Mouse (Mus musculus) liver, embryonic 14.5 days (tissue): Measurements from ENCODE around the gene Pygo2. TPM values are rescaled to one million over a fixed set of nuclear protein-coding genes. Genes with fewer than 3 reads are reported as not detected.

Source experiments
- ATAC-seq: fragments of 200-750 bp; cut with Nextera tagmentation; 2 replicates; pipeline ENCODE4 v1.8.0; 2017; ENCODE audit warnings: moderate number of reproducible peaks, mild to moderate bottlenecking, moderate library complexity; ENCODE audit not compliant: insufficient read depth
- DNase-seq, 3 experiments: peaks; one replicate each; pipeline ENCODE4 v3.0.0-alpha.2; 2012 to 2013; ENCODE audit warnings: low read depth in 3 of 3, low spot score in 3 of 3
- H3K27ac ChIP-seq: fragments of 300-500 bp; sonication (generic); 2 replicates; pipeline ENCODE4 v1.5.1; 2014; ENCODE audit warnings: moderate library complexity, mild to moderate bottlenecking, control low read depth, inconsistent platforms
- H3K27me3 ChIP-seq: fragments of 300-500 bp; sonication (generic); 2 replicates; pipeline ENCODE4 v1.6.1; 2014; ENCODE audit warnings: mild to moderate bottlenecking, low read length, moderate library complexity; ENCODE audit not compliant: control insufficient read depth, insufficient read depth
- H3K36me3 ChIP-seq: fragments of 300-500 bp; sonication (generic); replicated peaks from 2 replicates; pipeline ENCODE4 v1.6.1; 2014; ENCODE audit warnings: low read depth; ENCODE audit not compliant: control insufficient read depth, insufficient read depth
- H3K4me1 ChIP-seq, 2 experiments: fragments of 200-500 bp in 1 of 2; fragments of 300-500 bp in 1 of 2; sonication (generic) in 1 of 2; replicated peaks; 2 replicates each; pipeline ENCODE4 v1.6.1; 2012 to 2014; ENCODE audit warnings: antibody characterized with exemption in 1 of 2, inconsistent platforms in 1 of 2, low read length in 1 of 2; ENCODE audit not compliant: control insufficient read depth in 2 of 2, insufficient read depth in 2 of 2
- H3K4me2 ChIP-seq: fragments of 300-500 bp; sonication (generic); 2 replicates; pipeline ENCODE4 v1.6.1; 2014; ENCODE audit warnings: low read depth, mild to moderate bottlenecking, control low read depth, moderate library complexity
- H3K4me3 ChIP-seq, 2 experiments: fragments of 200-500 bp in 1 of 2; fragments of 300-500 bp in 1 of 2; sonication (generic) in 1 of 2; 2 replicates each; pipeline ENCODE4 v1.5.1; 2012 to 2014; ENCODE audit warnings: low read depth in 2 of 2, low read length in 2 of 2, mild to moderate bottlenecking in 2 of 2, control low read depth in 1 of 2, inconsistent platforms in 1 of 2, moderate library complexity in 1 of 2; ENCODE audit not compliant: insufficient read depth in 1 of 2
- H3K9ac ChIP-seq: fragments of 300-500 bp; sonication (generic); replicated peaks from 2 replicates; pipeline ENCODE4 v1.6.1; 2014; ENCODE audit warnings: mild to moderate bottlenecking, control low read depth, moderate library complexity
- H3K9me3 ChIP-seq: fragments of 300-500 bp; sonication (generic); 2 replicates; pipeline ENCODE4 v1.6.1; 2016; ENCODE audit warnings: low read length, mixed read lengths; ENCODE audit not compliant: control insufficient read depth
- CTCF ChIP-seq: IDR thresholded peaks from 2 replicates; pipeline ENCODE4 v1.5.1; 2016; ENCODE audit warnings: antibody characterized with exemption, low read depth, control low read depth
- EP300 ChIP-seq: IDR thresholded peaks from 2 replicates; pipeline ENCODE4 v1.6.1; 2016; ENCODE audit warnings: antibody characterized with exemption, low read depth
- WGBS: fragments of 180-500 bp; shearing (Covaris S2); extraction: QIAGEN DNeasy Blood & Tissue Kit; methylation state at CpG from one replicate; pipeline ENCODE4 v1.1.7; 2014; ENCODE audit not compliant: insufficient replicate concordance; 5-methylcytosine and 5-hydroxymethylcytosine counted together
- polyA plus RNA-seq, 2 experiments: library from polyadenylated mRNA; depleted of rRNA in 1 of 2; stranded (reverse) in 1 of 2; unstranded in 1 of 2; fragments of >200 nt; fragmentation: Nextera tagmentation in 1 of 2; extraction: Ambion mirVana in 1 of 2; gene quantifications; 2 replicates each; pipeline versions ENCODE4 v1.2.1 to v1.2.3; 2012 to 2014

Gene Pygo2
- polyA plus RNA-seq, 2 experiments: 8.4 to 15.2 TPM

- Histone ChIP-seq H3K4me3 (peak overlapping the region; percentile 84 to 97), H3K27me3 (no peaks in the 10 kb centered on the region), H3K27ac (peak overlapping the region; percentile 63), H3K36me3 (peaks cover 28% of the 10 kb centered on the region), H3K9me3 (no peaks in the 10 kb centered on the region), H3K9ac (peak overlapping the region; percentile 68), H3K4me2 (peak overlapping the region; percentile 71), H3K4me1 (peaks cover 28 to 35% of the 10 kb centered on the region in 2 experiments)
- ATAC-seq (no peak), DNase-seq (no peak)
- 20% methylated on average over 2 of the region's 2 CpGs for WGBS
- TF ChIP-seq EP300 (no peak), CTCF (no peak)
These were observed 12.9 kb upstream of the Pygo2 start for GRCm38 (mm10) chr3:89417131-89417530.

- peak; percentile 32 for ATAC-seq
- H3K27ac ChIP-seq: peak overlapping the region; percentile 63
- peak overlapping the region; percentile 84 to 97 for H3K4me3 ChIP-seq
- TF ChIP-seq EP300 (no peak), CTCF (no peak)
- no peak for DNase-seq
- no peaks in the 10 kb centered on the region for H3K27me3 ChIP-seq
- no peaks in the 10 kb centered on the region for H3K9me3 ChIP-seq
- peak overlapping the region; percentile 68 for H3K9ac ChIP-seq
- under 1% methylated on average over 20 of the region's 20 CpGs for WGBS
- peaks cover 29 to 39% of the 10 kb centered on the region in 2 experiments for H3K4me1 ChIP-seq
- peak overlapping the region; percentile 71 for H3K4me2 ChIP-seq
- peaks cover 28% of the 10 kb centered on the region for H3K36me3 ChIP-seq
These were observed 12.2 kb upstream of the Pygo2 start for GRCm38 (mm10) chr3:89417840-89418169.

GRCm38 (mm10) chr3:89418170-89418860 is 11.7 kb upstream of the Pygo2 start, which contains the start of the genes Cks1b and Shc1:
Cks1b (minus strand) TSS chr3:89418383.
Shc1 (plus strand) TSS chr3:89418443.
- DNase-seq (peak; percentile 98), ATAC-seq (peak; percentile 90)
- Histone ChIP-seq H3K27ac (peak within 1 kb of the TSS; percentile 92), H3K9me3 (no peaks in the 10 kb centered on the region), H3K9ac (peak within 1 kb of the TSS; percentile 91), H3K4me2 (peak within 1 kb of the TSS; percentile 71), H3K36me3 (peaks cover 30% of the 10 kb centered on the region), H3K4me1 (peaks cover 33 to 44% of the 10 kb centered on the region in 2 experiments), H3K4me3 (peak within 1 kb of the TSS; percentile 84 to 97), H3K27me3 (no peaks in the 10 kb centered on the region)
- WGBS: under 1% methylated on average over 39 of the region's 39 CpGs
- TF ChIP-seq CTCF (no peak), EP300 (peak; percentile 25; the same call in 1 of the 2 replicates)

GRCm38 (mm10) chr3:89418861-89419250 is 11.2 kb upstream of the Pygo2 start:
- H3K4me1 ChIP-seq: peaks cover 34 to 49% of the 10 kb centered on the region in 2 experiments
- H3K27ac ChIP-seq: peak overlapping the region; percentile 92
- H3K27me3 ChIP-seq: no peaks in the 10 kb centered on the region
- H3K9ac ChIP-seq: peak overlapping the region; percentile 91
- under 1% methylated on average over 16 of the region's 16 CpGs for WGBS
- H3K36me3 ChIP-seq: peaks cover 29% of the 10 kb centered on the region
- peak overlapping the region; percentile 71 for H3K4me2 ChIP-seq
- ATAC-seq (peak; percentile 9; the same call in 1 of the 2 replicates), DNase-seq (peak in 2 of 3 experiments; percentile 54 to 62)
- no peaks in the 10 kb centered on the region for H3K9me3 ChIP-seq
- no peak for TF ChIP-seq CTCF
- no peak for TF ChIP-seq EP300
- H3K4me3 ChIP-seq: peak overlapping the region; percentile 84 to 97

GRCm38 (mm10) chr3:89419571-89419970 is 10.4 kb upstream of the Pygo2 start:
- H3K27me3 ChIP-seq: no peaks in the 10 kb centered on the region
- H3K36me3 ChIP-seq: peaks cover 29% of the 10 kb centered on the region
- H3K4me3 ChIP-seq: peak overlapping the region; percentile 84 to 97
- no peak for DNase-seq
- H3K4me2 ChIP-seq: peak overlapping the region; percentile 71
- H3K27ac ChIP-seq: peak overlapping the region; percentile 92
- ATAC-seq: no peak
- peak overlapping the region; percentile 91 for H3K9ac ChIP-seq
- no peaks in the 10 kb centered on the region for H3K9me3 ChIP-seq
- H3K4me1 ChIP-seq: peaks cover 41 to 56% of the 10 kb centered on the region in 2 experiments
- TF ChIP-seq CTCF: no peak
- TF ChIP-seq EP300: no peak
- WGBS: 7% methylated on average over 9 of the region's 9 CpGs
